Mouse (Mus musculus) mouse trophoblast stem cell (cell line): ENCODE measurements around the gene Ubqln4.

Experiments
- in situ Hi-C, 2 experiments: fragments of 300-500 bp; cut with MseI, MboI; formaldehyde crosslinking; loops; 2 replicates in 1 of 2; 3 replicates in 1 of 2; pipeline ENCODE4 v1.15.1; 2025

Gene Ubqln4

DNA sequence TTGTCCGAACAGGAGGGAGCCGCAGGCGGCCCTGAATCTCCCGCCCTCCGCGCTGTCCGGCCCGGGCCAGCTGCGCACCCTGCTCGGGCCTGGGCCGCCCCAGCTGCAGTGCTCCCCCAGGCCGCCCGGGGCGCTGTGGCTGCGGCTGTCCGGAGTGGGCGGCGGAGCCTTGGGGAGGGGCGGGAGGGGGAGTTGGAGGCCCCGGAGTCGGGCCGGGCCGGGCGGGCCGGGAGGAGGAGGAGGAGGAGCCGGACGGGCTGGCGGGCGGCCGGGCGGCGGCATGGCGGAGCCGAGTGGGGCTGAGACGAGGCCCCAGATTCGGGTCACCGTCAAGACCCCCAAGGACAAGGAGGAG, at the start of gene Ubqln4:
Ubqln4 (plus strand) TSS at position 234 of the 355 bp plus-strand sequence.
- in situ Hi-C loops = no loop called here

DNA sequence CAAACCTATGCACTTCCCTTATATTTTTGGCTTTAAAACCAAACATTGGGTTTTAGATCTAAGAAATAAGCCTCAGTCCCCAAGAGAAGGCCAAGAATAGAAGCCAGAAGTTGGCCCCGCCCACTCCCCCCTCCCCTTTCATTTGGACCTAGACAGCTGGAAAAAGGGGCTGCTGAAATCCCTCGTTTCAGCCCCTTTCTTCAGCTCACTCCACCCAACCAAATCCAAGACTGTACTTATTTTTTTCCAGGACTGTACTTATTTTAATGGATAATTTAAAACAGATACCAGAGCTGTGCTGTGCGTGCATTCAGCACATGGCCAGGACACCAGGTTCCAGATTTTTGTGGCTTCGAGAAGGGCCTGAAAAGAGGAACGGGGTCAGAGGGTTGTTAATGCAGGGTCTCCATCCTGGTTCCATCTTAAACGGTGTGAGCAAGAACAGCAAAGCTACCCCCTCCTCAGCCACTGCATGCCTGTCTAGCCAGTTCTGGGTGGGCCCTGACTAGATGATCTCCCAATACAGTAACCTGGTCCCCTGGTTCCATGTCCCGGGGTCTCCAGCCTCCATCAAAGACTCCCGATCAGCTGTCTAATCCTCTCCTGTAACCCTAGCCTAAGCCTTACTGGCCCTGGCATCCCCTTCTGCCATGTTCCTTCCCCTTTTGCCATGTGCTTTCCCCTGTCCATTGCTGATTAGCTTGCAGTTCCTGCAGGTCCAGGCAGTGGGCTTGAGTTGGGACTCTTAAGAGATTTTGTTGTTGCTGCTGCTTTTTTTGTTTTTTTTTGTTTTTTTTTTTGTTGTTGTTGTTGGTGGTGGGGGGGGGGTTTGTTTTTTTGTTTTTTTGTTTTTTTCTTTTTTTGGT, 49.4 kb upstream of the Ubqln4 start:
- in situ Hi-C loops = no loop called here

DNA sequence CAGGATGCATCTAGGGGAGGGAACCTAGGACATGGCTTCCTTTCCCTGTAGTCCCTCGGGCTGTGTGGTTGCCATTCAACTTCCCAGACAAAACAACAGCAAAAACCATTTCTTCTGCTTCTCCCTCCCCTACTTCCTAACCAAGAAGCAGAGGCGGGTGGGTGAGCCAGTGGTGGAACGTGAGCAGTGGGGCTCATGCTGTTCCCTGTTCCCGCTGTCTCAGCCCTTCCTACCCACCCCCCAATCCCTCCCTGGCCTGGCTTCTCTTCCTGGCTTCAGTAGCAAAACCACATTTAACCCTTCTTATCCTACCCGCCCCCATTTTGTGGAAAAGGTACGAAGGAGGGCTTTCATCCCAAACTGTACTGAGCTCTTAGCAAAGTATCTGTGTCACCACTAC, 48.5 kb upstream of the Ubqln4 start:
- in situ Hi-C loops = no loop called here

DNA sequence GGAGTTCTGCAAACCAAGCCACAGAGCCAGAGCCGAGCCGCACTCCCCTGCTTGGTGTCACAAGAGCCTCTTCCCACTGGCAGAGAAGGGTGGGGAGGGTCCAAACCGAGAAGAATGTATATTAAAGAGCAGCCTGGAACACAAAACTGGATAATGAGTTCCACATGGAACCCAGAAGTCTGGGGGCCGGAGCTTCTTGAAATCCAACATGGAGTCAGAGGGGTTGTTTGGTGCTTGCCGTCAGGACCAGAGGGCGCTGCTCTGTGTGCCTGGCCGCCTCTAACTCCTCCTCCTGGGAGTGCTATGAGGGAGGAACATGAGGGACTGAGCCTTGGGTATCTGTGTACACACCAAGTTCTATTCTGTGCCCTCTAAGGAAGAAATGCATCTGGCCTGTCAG, 47.8 kb upstream of the Ubqln4 start:
- in situ Hi-C loops = no loop called here

DNA sequence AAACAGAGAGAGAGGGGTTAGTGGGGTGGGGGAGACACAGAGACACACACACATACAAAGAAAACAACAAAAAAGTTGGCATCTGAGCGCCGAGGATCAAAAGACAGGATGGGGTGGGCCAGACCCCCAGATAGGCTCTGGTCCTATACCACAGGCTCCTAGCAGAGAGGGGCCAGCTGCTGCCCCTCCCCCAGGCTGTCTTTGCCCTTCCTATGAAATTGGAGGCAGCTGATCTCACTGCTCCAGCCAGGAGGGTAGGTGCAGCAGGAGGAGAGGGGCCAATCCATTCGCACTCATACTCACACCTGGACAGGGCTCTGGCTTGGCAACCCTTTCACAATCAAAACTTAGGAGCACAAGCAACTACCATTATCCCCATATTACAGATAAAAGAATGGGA, 44.3 kb upstream of the Ubqln4 start:
- in situ Hi-C loops = no loop called here

DNA sequence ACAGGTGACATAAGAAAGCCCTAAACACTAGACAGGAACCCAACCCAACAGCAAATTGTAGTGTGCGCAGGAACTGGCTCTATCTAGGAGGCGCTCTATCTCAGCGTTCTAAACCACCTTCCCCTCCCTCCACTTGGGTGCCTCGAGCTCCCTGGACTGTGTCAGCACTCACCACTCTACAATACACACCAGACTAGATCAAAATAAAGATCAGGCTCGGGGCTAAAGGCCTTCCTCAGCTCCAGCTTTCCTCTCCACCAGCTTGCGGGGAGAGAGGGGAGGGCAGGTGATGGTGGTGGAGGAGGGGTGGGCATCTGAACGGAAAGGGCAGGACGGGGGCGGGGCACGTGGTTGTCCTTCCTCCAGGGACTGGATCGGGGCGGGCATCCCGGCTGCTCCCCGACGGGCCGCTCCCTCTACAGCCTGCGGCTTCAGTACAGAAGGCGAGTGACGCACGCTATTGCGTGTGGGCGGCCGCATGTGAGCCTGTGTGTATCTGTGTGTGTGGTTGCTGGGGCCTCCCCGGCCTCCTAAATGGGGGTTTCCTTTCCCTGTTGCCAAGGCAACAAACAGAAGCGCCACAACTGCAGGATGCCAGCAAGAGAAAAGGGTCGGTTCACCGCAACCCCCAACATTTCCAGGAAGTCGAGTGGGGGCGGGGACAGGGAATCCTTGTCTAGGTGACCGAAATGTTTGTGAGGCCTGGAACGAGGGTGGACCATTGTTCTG, 43.7 kb upstream of the Ubqln4 start, which contains the start of gene Lmna:
Lmna (minus strand) TSS at position 265 of the 729 bp plus-strand sequence.
- in situ Hi-C loops = no loop called here

DNA sequence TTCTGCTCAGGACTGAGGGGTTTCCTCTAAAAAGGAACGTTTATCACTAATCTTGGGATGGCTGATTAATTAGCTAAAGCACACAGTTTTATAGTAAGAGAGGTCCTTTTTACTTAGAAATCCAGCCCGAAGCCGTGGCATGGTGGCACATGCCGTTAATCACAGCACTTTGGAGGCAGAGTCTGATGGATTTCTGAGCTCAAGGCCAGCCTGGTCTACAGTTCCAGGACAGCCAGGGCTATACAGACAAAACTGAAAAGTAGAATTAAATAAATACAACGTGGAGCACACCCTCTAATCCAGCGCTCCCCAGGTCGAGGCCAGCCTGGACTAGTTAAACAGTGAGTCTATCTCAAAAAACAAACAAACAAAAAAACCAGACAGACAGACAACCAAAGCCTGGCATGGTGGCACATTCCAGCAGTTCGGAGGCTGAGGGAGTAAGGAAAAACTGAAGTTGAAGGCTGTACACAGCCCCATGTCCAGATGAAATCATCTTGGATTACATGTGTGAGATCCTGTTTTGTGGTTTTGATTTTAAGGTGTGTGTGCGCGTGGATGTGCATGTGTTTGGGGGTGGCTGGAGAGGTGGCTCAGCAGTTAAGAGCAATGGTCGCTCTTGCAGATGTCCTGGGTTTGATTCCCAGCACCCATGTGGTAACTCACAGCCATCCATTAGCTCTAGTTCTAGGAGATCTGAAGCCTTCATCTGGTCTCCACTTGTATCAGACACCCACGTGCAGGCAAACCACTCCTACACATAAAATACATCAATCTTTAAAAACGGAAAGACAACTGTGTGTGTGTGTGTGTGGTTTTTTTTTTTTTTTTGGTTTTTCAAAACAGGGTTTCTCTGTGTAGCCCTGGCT, 42.9 kb upstream of the Ubqln4 start:
- in situ Hi-C loops = no loop called here

DNA sequence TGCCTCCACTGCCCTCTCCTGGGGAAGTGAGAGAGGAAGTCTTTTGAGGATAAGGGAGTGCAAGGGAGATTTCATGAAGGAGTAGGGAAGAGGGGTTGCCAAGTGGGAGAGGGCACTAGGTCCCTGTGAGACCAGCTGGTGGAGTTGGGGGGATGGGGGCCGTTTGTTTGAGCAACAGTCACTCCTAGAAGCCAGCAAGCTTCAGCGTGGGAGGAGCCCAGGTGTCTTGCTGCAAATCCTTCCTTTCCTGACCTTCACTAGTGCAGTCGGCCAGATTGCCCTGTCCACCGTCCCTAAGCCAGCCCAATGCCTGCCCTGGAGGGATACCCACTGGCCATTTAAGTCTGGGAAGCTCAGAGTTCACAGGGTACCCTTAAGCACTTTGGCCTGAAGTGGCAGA, 42.0 kb upstream of the Ubqln4 start:
- in situ Hi-C loops = no loop called here

DNA sequence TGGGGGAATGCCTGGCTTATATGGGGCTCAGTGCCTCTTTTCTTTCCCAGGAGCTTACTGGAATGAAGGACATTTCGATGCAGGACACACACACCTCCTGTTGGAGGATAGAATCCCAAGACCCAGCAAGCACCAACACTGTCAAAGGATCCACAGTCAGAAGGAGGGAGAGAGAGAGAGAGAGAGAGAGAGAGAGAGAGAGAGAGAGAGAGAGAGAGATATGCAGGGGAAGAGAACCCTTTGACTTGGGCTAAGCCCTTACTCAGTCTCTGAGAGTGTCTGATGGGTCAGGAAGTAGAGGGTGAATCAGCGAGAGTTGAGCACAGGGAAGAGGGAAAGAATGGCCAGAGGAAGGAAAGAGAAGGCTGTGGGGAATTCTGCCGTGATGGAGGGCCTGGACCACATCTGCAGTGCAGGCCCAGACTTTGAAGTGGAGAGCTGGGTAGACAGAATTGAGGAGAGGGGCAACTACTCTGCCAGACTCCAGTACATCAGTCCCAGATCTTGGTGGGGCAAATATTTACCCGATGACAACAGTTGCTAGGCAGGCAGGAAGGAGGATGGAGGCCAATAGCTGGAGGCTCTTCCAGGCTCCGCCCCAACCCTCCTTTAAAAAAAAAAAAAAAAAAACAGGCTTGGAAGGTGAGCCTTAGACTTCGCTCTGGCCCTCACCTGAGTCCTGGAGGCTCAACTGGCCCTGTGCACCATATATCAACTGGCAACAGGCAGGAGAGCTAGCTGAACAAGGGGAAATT, 41.2 kb upstream of the Ubqln4 start:
- in situ Hi-C loops = no loop called here

DNA sequence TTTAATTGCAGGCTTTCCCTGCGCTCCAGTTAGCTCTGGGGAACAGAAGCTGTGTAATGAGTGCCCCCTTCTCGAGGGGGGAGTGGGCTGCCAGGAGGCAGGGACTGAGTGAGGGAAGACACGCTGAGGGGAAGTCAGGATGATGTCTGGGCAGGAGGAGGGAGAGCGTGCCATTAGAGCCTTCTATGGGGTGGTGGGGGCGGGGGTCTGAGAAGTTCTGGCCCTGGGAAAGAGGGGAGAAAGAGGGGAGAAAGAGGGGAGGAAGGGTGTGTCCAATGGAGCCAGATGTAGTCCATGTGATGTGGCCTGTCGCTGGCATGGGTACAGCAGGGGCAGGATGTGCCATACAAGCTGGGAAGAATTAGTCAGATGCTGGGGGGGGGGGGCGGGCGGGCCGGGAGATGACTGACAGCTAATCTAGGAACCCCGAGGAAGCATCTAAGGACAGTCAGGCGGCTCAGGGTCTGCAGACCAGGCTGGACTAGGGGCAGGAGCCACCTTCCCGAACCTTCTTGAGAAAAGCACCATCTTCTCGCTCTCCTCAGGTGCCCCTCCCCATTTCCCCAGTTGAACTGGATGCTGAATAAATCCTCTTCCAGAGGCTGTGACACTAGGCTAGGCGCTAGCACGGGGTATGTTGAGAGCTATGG, 40.5 kb upstream of the Ubqln4 start:
- in situ Hi-C loops = no loop called here

DNA sequence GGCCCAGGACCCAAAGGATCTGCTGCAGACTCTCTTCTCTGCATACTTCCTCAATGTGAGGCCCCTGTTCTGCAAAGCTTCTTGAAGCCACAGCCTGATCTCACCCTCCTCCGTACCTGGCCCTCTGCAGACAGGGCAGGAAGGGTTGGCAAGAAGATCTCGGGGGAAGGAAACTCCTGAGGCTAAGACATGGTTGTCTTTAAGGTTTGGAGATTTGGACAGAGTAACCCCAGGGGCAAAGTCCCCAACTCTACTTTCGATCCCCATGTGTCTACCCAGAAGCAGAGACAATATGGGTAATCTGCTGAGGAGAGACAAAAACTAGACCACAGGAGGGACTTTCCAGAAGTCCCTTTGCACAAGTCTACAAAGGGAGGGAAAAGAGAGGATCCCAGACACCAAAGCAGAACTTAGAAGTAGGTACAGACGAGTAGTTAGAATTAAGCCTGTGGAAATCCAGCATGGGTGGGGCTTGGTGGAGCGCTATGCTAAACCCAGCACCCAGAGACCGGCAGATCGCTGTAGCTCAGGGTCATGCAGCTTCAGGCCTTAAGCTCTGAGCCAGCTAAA, 39.9 kb upstream of the Ubqln4 start:
- in situ Hi-C loops = no loop called here

DNA sequence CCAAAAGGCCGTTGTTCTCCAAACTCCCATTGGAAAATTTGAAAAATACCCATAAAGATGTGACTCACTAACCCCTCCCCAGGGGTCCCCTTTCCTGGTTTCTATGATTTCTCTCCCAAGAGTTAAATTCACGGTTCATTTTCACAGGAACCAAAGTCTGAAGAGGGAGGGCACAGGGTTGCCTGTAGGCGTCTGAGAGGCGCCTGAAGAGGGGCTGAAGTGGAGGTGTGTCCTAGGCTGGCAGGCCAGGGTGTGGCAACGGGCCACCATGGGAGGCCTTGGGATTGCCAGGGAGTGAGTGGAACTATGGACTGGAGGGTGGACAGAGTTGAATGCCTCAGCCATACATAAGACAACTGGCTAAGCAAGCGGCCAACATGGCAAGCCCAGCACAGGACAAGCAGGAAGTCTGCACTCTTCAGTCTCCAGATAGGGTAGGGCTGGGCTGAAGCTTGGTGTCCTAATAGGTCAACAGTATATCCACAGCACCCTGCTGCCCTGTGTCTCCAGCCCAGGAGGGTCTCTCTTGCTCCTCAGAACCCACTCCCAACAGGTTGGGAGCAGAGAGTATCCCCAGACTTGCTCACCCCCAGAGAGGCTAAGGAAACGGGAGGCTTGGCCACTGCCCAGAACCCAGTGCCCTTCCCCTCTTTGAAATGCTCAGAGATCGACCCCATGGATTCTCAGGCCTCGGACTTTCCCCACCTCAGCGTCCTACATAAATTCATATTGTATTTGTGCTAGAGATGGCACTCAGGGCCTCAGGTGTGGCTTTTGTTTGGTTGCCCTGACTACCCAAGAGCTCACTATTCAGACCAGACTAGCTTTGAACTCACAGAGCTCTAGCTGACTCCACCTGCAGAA, 39.1 kb upstream of the Ubqln4 start:
- in situ Hi-C loops = no loop called here

DNA sequence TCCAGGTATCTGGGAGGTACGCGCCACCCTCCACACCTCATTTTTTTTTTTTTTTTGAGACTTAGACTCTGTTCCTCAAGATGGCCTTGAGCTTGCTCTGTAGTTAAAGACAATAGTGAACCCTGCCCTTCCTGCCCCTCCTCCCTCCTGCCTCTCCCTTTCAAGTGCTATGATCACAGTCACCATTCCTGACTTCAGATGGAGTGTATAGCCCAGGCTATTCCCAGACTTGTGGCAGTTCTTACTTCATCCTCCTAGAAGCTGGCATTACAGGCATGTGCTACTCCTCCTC, 38.5 kb upstream of the Ubqln4 start:
- in situ Hi-C loops = no loop called here

DNA sequence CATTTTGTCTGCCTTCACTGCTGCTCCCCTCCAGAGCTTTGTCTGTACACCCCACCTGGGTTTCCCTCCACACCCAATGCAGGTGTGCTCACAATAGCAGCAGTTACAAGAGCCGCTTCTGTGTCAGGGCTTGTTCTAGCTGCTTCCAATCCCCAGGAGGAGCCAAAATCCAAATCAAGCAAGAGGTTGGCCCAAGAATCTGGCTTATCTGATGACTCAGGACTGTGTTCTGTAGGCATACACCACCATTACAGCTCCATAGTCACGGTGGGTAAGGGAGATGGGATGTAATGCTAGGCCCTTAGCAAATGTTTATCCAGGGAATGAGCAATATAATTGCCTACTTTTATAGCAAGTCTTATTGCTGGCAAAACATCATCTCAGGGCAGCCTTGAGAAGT, 37.2 kb upstream of the Ubqln4 start:
- in situ Hi-C loops = no loop called here

DNA sequence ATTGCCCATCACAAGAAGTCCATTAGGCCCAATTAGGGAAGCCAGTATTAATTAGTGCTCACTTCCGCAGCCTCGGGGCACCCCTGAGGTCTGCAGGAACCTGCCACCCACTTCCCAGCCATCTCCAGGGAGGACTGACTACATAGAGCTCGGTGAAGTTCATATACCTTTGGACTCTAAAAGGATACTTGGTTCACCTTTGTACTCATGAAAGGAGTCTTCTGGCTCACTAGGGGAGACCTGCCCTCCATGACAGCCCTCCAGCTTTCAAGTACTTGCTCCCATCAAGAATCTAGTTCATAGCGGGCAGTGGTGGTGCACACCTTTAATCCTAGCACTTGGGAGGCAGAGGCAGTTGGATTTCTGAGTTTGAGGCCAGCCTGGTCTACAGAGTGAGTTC, 35.1 kb upstream of the Ubqln4 start:
- in situ Hi-C loops = no loop called here

DNA sequence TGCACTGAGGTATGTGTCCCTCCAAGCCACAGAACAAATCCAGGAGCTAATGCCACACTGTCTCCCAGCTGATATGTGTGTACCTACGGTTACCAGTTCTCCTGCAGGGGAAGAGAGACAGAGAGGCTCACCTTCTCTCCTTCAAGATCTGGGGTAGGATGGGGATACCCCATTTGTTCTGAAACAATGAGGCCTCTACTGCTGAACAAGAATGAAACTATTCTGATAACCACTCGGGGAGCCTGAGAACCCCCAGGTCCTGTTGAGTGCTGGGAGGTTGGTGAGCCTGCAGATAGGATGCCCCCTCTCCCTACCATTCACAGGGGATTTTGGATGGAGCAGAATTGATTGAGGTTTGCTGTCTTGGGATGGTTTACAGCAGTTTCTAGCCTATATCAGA, 33.5 kb upstream of the Ubqln4 start:
- in situ Hi-C loops = loop anchor here (5.0 to 10.0 kb wide), 3 partner anchors 33 to 115 kb away; no protein-coding TSS in a partner anchor

DNA sequence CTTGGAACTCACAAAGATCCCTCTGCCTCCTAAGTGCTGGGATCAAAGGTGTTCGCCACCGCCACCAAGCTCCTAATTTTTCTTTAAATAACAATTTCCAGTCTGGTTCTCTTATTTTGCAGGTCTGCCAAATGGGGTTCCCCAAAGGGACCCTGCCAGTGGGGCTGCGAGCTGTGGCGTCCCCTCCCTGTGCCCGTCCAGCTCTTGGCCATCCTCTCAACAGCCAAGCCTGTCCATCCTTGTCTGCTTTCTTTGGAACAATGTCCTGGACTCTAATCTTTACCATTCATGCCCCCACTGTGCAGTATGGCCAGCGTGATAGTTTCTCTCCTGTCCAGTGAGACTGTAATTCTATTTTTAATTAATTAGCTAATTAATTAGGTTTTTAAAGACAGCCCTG, 32.4 kb upstream of the Ubqln4 start:
- in situ Hi-C loops = loop anchor here (5.0 to 10.0 kb wide), 3 partner anchors 34 to 116 kb away; no protein-coding TSS in a partner anchor

DNA sequence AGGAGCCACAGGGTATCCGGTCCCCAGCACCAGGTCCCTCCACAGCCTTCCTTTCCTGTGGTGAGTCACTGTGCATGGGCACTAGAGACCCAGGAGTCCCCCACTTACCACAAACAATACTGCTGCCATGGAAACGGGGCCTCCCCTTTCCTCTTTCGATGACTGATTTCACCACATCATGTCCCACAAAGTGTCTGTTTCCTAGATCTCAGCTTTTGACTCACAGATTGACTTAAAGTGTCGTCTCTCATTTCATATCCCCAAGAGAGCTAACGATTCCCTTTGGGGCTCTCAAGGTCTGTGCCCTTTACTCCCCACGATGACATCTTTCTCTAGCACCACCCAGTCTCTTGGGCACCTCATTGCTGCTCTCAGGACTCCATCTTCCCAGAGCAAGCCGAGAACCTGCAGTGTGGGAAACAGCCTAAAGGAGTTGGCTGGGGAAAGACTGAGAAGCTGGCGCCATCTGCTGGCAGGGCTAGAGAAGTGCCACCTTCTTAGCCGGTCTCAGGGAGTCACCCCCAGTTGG, 31.7 kb upstream of the Ubqln4 start:
- in situ Hi-C loops = loop anchor here (5.0 to 10.0 kb wide), 3 partner anchors 35 to 117 kb away; no protein-coding TSS in a partner anchor

DNA sequence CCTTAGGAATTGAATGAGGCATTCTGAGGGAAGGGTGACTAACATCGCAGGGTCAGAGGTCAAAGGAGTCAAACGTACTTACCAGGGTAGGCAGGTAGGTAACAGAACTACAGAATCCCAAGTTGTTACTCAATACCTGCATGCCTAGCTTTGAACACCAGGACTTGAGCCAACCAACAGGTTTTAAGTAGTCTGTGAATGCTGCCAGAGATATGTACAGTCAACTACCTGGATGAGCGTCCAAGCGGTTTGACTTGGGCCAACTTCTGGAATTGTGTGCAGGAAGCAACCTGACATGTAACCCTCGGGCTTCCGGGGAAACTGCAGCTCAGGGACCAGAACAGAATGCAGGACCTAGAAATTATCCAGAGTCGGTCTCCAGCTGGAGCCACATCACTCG, 30.5 kb upstream of the Ubqln4 start:
- in situ Hi-C loops = loop anchor here (5.0 to 10.0 kb wide), 3 partner anchors 36 to 118 kb away; no protein-coding TSS in a partner anchor
